Mouse (Mus musculus) ES-E14 (cell line): Measurements from ENCODE around the gene Mrps7. TPM values are rescaled to one million over a fixed set of nuclear protein-coding genes. Genes with fewer than 3 reads are reported as not detected.

Experiments
- DNase-seq: peaks from one replicate; pipeline ENCODE4 v3.0.0-alpha.2; 2013; ENCODE audit warnings: low read depth, low spot score
- H3K27ac ChIP-seq: 2 replicates; pipeline ENCODE4 v1.5.1; 2012; ENCODE audit warnings: low read depth, mild to moderate bottlenecking, low read length, moderate library complexity, mixed read lengths; ENCODE audit not compliant: poor library complexity, insufficient read depth, severe bottlenecking
- H3K36me3 ChIP-seq: 2 replicates; pipeline ENCODE4 v1.6.1; 2012; ENCODE audit warnings: mild to moderate bottlenecking, low read length, moderate library complexity, mixed read lengths; ENCODE audit not compliant: control insufficient read depth, poor library complexity, insufficient read depth, severe bottlenecking
- H3K4me1 ChIP-seq, 2 experiments: fragments of 150-350 bp in 1 of 2; sonication (generic) in 1 of 2; 2 replicates each; pipeline ENCODE4 v1.6.1; 2012; ENCODE audit warnings: low read length in 2 of 2, mild to moderate bottlenecking in 1 of 2, mixed read lengths in 1 of 2; ENCODE audit not compliant: control insufficient read depth in 2 of 2, insufficient read depth in 2 of 2, poor library complexity in 1 of 2
- H3K4me3 ChIP-seq, 2 experiments: fragments of 150-350 bp in 1 of 2; sonication (generic) in 1 of 2; 2 replicates each; pipeline ENCODE4 v1.5.1; 2012; ENCODE audit warnings: low read length in 2 of 2, low read depth in 1 of 2, mild to moderate bottlenecking in 1 of 2, mixed read lengths in 1 of 2; ENCODE audit not compliant: insufficient read depth in 1 of 2, poor library complexity in 1 of 2, severe bottlenecking in 1 of 2
- H3K9ac ChIP-seq: 2 replicates; pipeline ENCODE4 v1.6.1; 2012; ENCODE audit warnings: low read depth, mild to moderate bottlenecking, low read length, mixed read lengths; ENCODE audit not compliant: poor library complexity, insufficient read depth, severe bottlenecking
- H3K9me3 ChIP-seq: fragments of 150-350 bp; sonication (generic); 2 replicates; pipeline ENCODE4 v1.6.1; 2012; ENCODE audit warnings: low read depth, mild to moderate bottlenecking, low read length; ENCODE audit not compliant: control insufficient read depth, insufficient read depth
- CHD2 ChIP-seq: IDR thresholded peaks from 2 replicates; pipeline ENCODE4 v1.6.1; 2014; ENCODE audit warnings: mild to moderate bottlenecking, low read depth, low read length, inconsistent platforms
- HCFC1 ChIP-seq: IDR thresholded peaks from 2 replicates; pipeline ENCODE4 v1.6.1; 2012; ENCODE audit warnings: low read length, inconsistent platforms, borderline replicate concordance; ENCODE audit not compliant: insufficient read depth
- MAFK ChIP-seq: IDR thresholded peaks from 2 replicates; pipeline ENCODE4 v1.6.1; 2014; ENCODE audit warnings: mild to moderate bottlenecking, low read depth, low read length, inconsistent platforms; ENCODE audit not compliant: insufficient read depth
- ZC3H11A ChIP-seq: IDR thresholded peaks from 2 replicates; pipeline ENCODE4 v1.6.1; 2012; ENCODE audit warnings: low read depth, mild to moderate bottlenecking, inconsistent platforms, low read length, borderline replicate concordance
- ZNF384 ChIP-seq: IDR thresholded peaks from 2 replicates; pipeline ENCODE4 v1.6.1; 2012; ENCODE audit warnings: low read depth, low read length, inconsistent platforms
- in situ Hi-C, 2 experiments: fragments of 600-800 bp; cut with MboI; formaldehyde crosslinking; loops; one replicate each; pipeline ENCODE4 v1.15.1; 2025; ENCODE audit warnings: low sequenced_read_pairs in 2 of 2, inconsistent platforms in 1 of 2; ENCODE audit not compliant: unreplicated experiment in 2 of 2
- total RNA-seq: library from RNA; depleted of rRNA; stranded (reverse); fragments of 300-350 nt; gene quantifications from 2 replicates; pipeline ENCODE4 v1.2.3, GENCODE M21; 2012

Mrps7 gene
- total RNA-seq, 1 experiment, result 74.9 TPM

DNA sequence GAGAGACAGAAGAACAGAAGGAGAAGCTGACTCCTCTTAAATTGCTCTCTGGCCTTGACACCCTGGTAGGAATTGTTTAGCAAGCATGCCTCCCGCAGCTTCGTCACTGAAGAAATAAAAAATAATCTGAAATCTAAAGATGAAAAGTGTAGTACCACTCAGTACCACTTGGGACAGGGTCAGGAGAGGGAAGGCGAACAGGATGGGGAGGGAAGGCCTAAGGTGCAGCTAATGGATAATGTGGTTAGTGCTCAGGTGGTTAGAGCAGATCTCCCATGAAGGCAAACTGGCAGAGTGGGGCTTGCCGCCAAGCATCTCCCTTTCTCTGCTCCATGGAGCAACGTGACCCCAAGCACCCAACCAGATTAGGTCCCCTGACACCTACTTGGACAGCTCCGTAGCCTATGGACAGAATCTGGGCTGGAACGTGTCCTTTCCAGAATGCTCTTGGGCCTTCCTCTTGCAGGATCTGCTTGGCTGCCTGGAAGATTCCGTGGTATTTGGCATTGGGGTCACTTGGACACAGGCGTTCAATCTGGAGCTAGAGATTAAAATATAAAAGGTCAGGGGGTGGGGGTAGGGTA lies 19.9 kb downstream of the Mrps7 start:
- in situ Hi-C loops, result no loop called here
- Histone ChIP-seq H3K4me1 (peaks cover 4 to 10% of the 10 kb centered on the region in 2 experiments; a peak in 3 of 4 replicates), H3K4me3 (no peak overlapping the region), H3K9me3 (no peaks in the 10 kb centered on the region), H3K36me3 (peaks cover 21% of the 10 kb centered on the region), H3K27ac (no peak overlapping the region), H3K9ac (no peak overlapping the region)
- DNase-seq, result no peak
- no peak for TF ChIP-seq ZNF384
- TF ChIP-seq ZC3H11A, result no peak
- TF ChIP-seq CHD2, result no peak
- TF ChIP-seq MAFK, result no peak
- no peak for TF ChIP-seq HCFC1

DNA sequence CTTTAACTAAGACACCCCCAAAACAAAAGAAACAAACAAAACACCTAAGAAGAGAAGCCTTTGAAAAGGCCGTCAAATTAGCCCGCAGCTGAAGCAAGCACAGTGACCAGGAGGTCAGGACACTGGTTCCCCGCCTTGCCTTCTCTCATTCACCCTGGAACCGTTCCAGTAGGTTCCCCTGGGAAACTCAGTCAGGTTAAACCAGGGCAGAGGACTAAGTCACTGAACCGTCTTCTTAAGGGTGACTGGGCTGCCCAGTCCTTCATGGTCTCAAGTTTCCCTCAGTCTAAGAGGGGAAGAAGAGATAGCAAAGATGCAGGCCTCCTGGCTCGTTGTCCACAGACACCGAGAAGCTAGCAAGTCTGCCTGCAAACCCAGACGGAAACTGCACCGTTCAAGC lies 22.2 kb downstream of the Mrps7 start:
- Histone ChIP-seq H3K27ac (no peak overlapping the region), H3K36me3 (peaks cover 14% of the 10 kb centered on the region), H3K4me1 (peaks cover 7 to 11% of the 10 kb centered on the region in 2 experiments), H3K9me3 (no peaks in the 10 kb centered on the region), H3K4me3 (no peak overlapping the region), H3K9ac (no peak overlapping the region)
- no peak for DNase-seq
- TF ChIP-seq HCFC1 (no peak), MAFK (no peak), CHD2 (no peak), ZNF384 (no peak), ZC3H11A (no peak)
- in situ Hi-C loops, result no loop called here

- no peak overlapping the region for H3K9ac ChIP-seq
- H3K9me3 ChIP-seq, result no peaks in the 10 kb centered on the region
- peaks cover 8% of the 10 kb centered on the region in 2 experiments; a peak in 3 of 4 replicates for H3K4me1 ChIP-seq
- in situ Hi-C loops, result no loop called here
- DNase-seq, result no peak
- H3K36me3 ChIP-seq, result peaks cover 14% of the 10 kb centered on the region
- no peak for TF ChIP-seq ZC3H11A
- no peak for TF ChIP-seq CHD2
- TF ChIP-seq ZNF384, result no peak
- no peak for TF ChIP-seq HCFC1
- TF ChIP-seq MAFK, result no peak
- H3K27ac ChIP-seq, result no peak overlapping the region
- peak overlapping the region; percentile 69 to 91; a peak in 3 of 4 replicates for H3K4me3 ChIP-seq
Measured at GRCm38 (mm10) chr11:115626824-115627616, 23.3 kb downstream of the Mrps7 start.

GRCm38 (mm10) chr11:115627705-115628464 lies 24.2 kb downstream of the Mrps7 start, which contains the start of gene Slc25a19:
Gene Slc25a19 (minus strand): TSS chr11:115628295.
- H3K4me1 ChIP-seq, result peaks cover 8 to 12% of the 10 kb centered on the region in 2 experiments; a peak in 3 of 4 replicates
- TF ChIP-seq CHD2 (peak; percentile 82; the same call in 1 of the 2 replicates), ZNF384 (no peak), HCFC1 (peak; percentile 91)
- H3K9ac ChIP-seq, result peak within 1 kb of the TSS; percentile 65
- peak within 1 kb of the TSS; percentile 69 to 91 for H3K4me3 ChIP-seq
- no peak within 1 kb of the TSS for H3K27ac ChIP-seq
- no peaks in the 10 kb centered on the region for H3K9me3 ChIP-seq
- DNase-seq, result peak; percentile 100
- in situ Hi-C loops, result no loop called here
- H3K36me3 ChIP-seq, result peaks cover 6% of the 10 kb centered on the region
